Mouse (Mus musculus) liver, embryonic 16.5 days (tissue): ENCODE measurements around the gene Rbfox1. TPM values are rescaled to one million over a fixed set of nuclear protein-coding genes. Genes with fewer than 3 reads are reported as not detected.

Experiments used
- ATAC-seq: fragments of 200-750 bp; cut with Nextera tagmentation; 2 replicates; pipeline ENCODE4 v1.8.0; 2017; ENCODE audit warnings: low read depth, mild to moderate bottlenecking, moderate number of reproducible peaks, moderate library complexity
- H3K27ac ChIP-seq: fragments of 300-500 bp; sonication (generic); 2 replicates; pipeline ENCODE4 v1.5.1; 2014; ENCODE audit warnings: mild to moderate bottlenecking, low read length
- H3K27me3 ChIP-seq: fragments of 300-500 bp; sonication (generic); 2 replicates; pipeline ENCODE4 v1.6.1; 2014; ENCODE audit warnings: low read depth, low read length, mixed read lengths; ENCODE audit not compliant: control insufficient read depth, insufficient read depth
- H3K36me3 ChIP-seq: fragments of 300-500 bp; sonication (generic); 2 replicates; pipeline ENCODE4 v1.6.1; 2014; ENCODE audit warnings: mild to moderate bottlenecking; ENCODE audit not compliant: control insufficient read depth, insufficient read depth
- H3K4me1 ChIP-seq: fragments of 300-500 bp; sonication (generic); 2 replicates; pipeline ENCODE4 v1.6.1; 2014; ENCODE audit warnings: low read depth, low read length, mixed read lengths; ENCODE audit not compliant: control insufficient read depth
- H3K4me2 ChIP-seq: fragments of 300-500 bp; sonication (generic); 2 replicates; pipeline ENCODE4 v1.6.1; 2014; ENCODE audit warnings: low read depth, low read length, mixed read lengths
- H3K4me3 ChIP-seq: fragments of 300-500 bp; sonication (generic); 2 replicates; pipeline ENCODE4 v1.5.1; 2014; ENCODE audit warnings: low read depth, mild to moderate bottlenecking, low read length
- H3K9ac ChIP-seq: fragments of 300-500 bp; sonication (generic); 2 replicates; pipeline ENCODE4 v1.6.1; 2014; ENCODE audit warnings: low read depth, low read length
- H3K9me3 ChIP-seq: fragments of 300-500 bp; sonication (generic); replicated peaks from 2 replicates; pipeline ENCODE4 v1.6.1; 2016; ENCODE audit warnings: low read length; ENCODE audit not compliant: control insufficient read depth
- WGBS: fragments of 180-500 bp; shearing (Covaris S2); extraction: QIAGEN DNeasy Blood & Tissue Kit; methylation state at CpG from one replicate; pipeline ENCODE4 v1.1.7; 2014; ENCODE audit not compliant: insufficient replicate concordance; 5-methylcytosine and 5-hydroxymethylcytosine counted together
- polyA plus RNA-seq: library from polyadenylated mRNA; unstranded; fragments of >200 nt; fragmentation: Nextera tagmentation; extraction: Ambion mirVana; gene quantifications from 2 replicates; pipeline ENCODE4 v1.2.1, GENCODE M21; 2015

Rbfox1 gene
- polyA plus RNA-seq, 1 experiment from 2014 or later, result 0.38 TPM

GRCm38 (mm10) chr16:6128314-6128713 is 243.2 kb downstream of the Rbfox1 start:
- H3K36me3 ChIP-seq, result no peaks in the 10 kb centered on the region
- no peaks in the 10 kb centered on the region for H3K4me1 ChIP-seq
- no peak overlapping the region for H3K4me2 ChIP-seq
- no peak overlapping the region for H3K27ac ChIP-seq
- no peak overlapping the region for H3K4me3 ChIP-seq
- no peaks in the 10 kb centered on the region for H3K27me3 ChIP-seq
- 33% methylated on average over 5 of the region's 5 CpGs for WGBS
- no peaks in the 10 kb centered on the region for H3K9me3 ChIP-seq
- ATAC-seq, result no peak
- no peak overlapping the region for H3K9ac ChIP-seq

- H3K9me3 ChIP-seq, result no peaks in the 10 kb centered on the region
- no peak overlapping the region for H3K4me3 ChIP-seq
- no peaks in the 10 kb centered on the region for H3K4me1 ChIP-seq
- H3K4me2 ChIP-seq, result no peak overlapping the region
- no peak overlapping the region for H3K27ac ChIP-seq
- WGBS, result 68% methylated on average over 7 of the region's 7 CpGs
- H3K27me3 ChIP-seq, result no peaks in the 10 kb centered on the region
- H3K36me3 ChIP-seq, result no peaks in the 10 kb centered on the region
- ATAC-seq, result no peak
- no peak overlapping the region for H3K9ac ChIP-seq
These were observed 249.9 kb downstream of the Rbfox1 start for GRCm38 (mm10) chr16:6135016-6135415.

- H3K9me3 ChIP-seq, result no peaks in the 10 kb centered on the region
- H3K9ac ChIP-seq, result no peak overlapping the region
- H3K27me3 ChIP-seq, result no peaks in the 10 kb centered on the region
- no peaks in the 10 kb centered on the region for H3K4me1 ChIP-seq
- H3K4me3 ChIP-seq, result no peak overlapping the region
- ATAC-seq, result no peak
- no peak overlapping the region for H3K27ac ChIP-seq
- 65% methylated on average over 1 of the region's 1 CpGs for WGBS
- no peaks in the 10 kb centered on the region for H3K36me3 ChIP-seq
- H3K4me2 ChIP-seq, result no peak overlapping the region
These were observed 254.3 kb downstream of the Rbfox1 start for GRCm38 (mm10) chr16:6139432-6139831.

GRCm38 (mm10) chr16:6147957-6148356 is 262.8 kb downstream of the Rbfox1 start:
- no peaks in the 10 kb centered on the region for H3K4me1 ChIP-seq
- H3K27ac ChIP-seq, result no peak overlapping the region
- WGBS, result 62% methylated on average over 7 of the region's 7 CpGs
- no peak overlapping the region for H3K4me2 ChIP-seq
- ATAC-seq, result no peak
- no peak overlapping the region for H3K9ac ChIP-seq
- no peaks in the 10 kb centered on the region for H3K27me3 ChIP-seq
- no peaks in the 10 kb centered on the region for H3K9me3 ChIP-seq
- no peak overlapping the region for H3K4me3 ChIP-seq
- no peaks in the 10 kb centered on the region for H3K36me3 ChIP-seq

- no peaks in the 10 kb centered on the region for H3K36me3 ChIP-seq
- H3K27me3 ChIP-seq, result no peaks in the 10 kb centered on the region
- WGBS, result 60% methylated on average over 4 of the region's 4 CpGs
- no peak overlapping the region for H3K9ac ChIP-seq
- no peaks in the 10 kb centered on the region for H3K9me3 ChIP-seq
- H3K27ac ChIP-seq, result no peak overlapping the region
- H3K4me2 ChIP-seq, result no peak overlapping the region
- ATAC-seq, result no peak
- no peaks in the 10 kb centered on the region for H3K4me1 ChIP-seq
- H3K4me3 ChIP-seq, result no peak overlapping the region
These were observed 264.2 kb downstream of the Rbfox1 start for GRCm38 (mm10) chr16:6149345-6149744.

GRCm38 (mm10) chr16:6155556-6155955 is 270.4 kb downstream of the Rbfox1 start:
- no peaks in the 10 kb centered on the region for H3K36me3 ChIP-seq
- no peaks in the 10 kb centered on the region for H3K27me3 ChIP-seq
- 51% methylated on average over 2 of the region's 2 CpGs for WGBS
- H3K4me3 ChIP-seq, result no peak overlapping the region
- no peak overlapping the region for H3K4me2 ChIP-seq
- H3K4me1 ChIP-seq, result no peaks in the 10 kb centered on the region
- ATAC-seq, result no peak
- no peak overlapping the region for H3K27ac ChIP-seq
- H3K9me3 ChIP-seq, result no peaks in the 10 kb centered on the region
- H3K9ac ChIP-seq, result no peak overlapping the region

- H3K4me3 ChIP-seq, result no peak overlapping the region
- no peaks in the 10 kb centered on the region for H3K36me3 ChIP-seq
- H3K4me1 ChIP-seq, result no peaks in the 10 kb centered on the region
- no peaks in the 10 kb centered on the region for H3K9me3 ChIP-seq
- no peak overlapping the region for H3K4me2 ChIP-seq
- no peak overlapping the region for H3K27ac ChIP-seq
- H3K27me3 ChIP-seq, result no peaks in the 10 kb centered on the region
- H3K9ac ChIP-seq, result no peak overlapping the region
- 64% methylated on average over 4 of the region's 4 CpGs for WGBS
- ATAC-seq, result no peak
These were observed 279.3 kb downstream of the Rbfox1 start for GRCm38 (mm10) chr16:6164476-6164875.

GRCm38 (mm10) chr16:6169346-6169745 is 284.2 kb downstream of the Rbfox1 start:
- no peak overlapping the region for H3K9ac ChIP-seq
- no peak overlapping the region for H3K27ac ChIP-seq
- no peak for ATAC-seq
- no peaks in the 10 kb centered on the region for H3K36me3 ChIP-seq
- H3K27me3 ChIP-seq, result no peaks in the 10 kb centered on the region
- H3K4me1 ChIP-seq, result no peaks in the 10 kb centered on the region
- H3K9me3 ChIP-seq, result no peaks in the 10 kb centered on the region
- 66% methylated on average over 5 of the region's 5 CpGs for WGBS
- no peak overlapping the region for H3K4me2 ChIP-seq
- H3K4me3 ChIP-seq, result no peak overlapping the region

GRCm38 (mm10) chr16:6180819-6181218 is 295.7 kb downstream of the Rbfox1 start:
- Histone ChIP-seq H3K4me1 (no peaks in the 10 kb centered on the region), H3K9me3 (no peaks in the 10 kb centered on the region), H3K36me3 (no peaks in the 10 kb centered on the region), H3K9ac (no peak overlapping the region), H3K27ac (no peak overlapping the region), H3K27me3 (no peaks in the 10 kb centered on the region), H3K4me2 (no peak overlapping the region), H3K4me3 (no peak overlapping the region)
- WGBS, result 71% methylated on average over 9 of the region's 9 CpGs
- ATAC-seq, result no peak

GRCm38 (mm10) chr16:6182329-6182728 is 297.2 kb downstream of the Rbfox1 start:
- H3K4me2 ChIP-seq, result no peak overlapping the region
- H3K4me3 ChIP-seq, result no peak overlapping the region
- H3K9ac ChIP-seq, result no peak overlapping the region
- no peaks in the 10 kb centered on the region for H3K9me3 ChIP-seq
- H3K36me3 ChIP-seq, result no peaks in the 10 kb centered on the region
- no peaks in the 10 kb centered on the region for H3K27me3 ChIP-seq
- ATAC-seq, result no peak
- no peak overlapping the region for H3K27ac ChIP-seq
- H3K4me1 ChIP-seq, result no peaks in the 10 kb centered on the region
